In the genomic region with DNA sequence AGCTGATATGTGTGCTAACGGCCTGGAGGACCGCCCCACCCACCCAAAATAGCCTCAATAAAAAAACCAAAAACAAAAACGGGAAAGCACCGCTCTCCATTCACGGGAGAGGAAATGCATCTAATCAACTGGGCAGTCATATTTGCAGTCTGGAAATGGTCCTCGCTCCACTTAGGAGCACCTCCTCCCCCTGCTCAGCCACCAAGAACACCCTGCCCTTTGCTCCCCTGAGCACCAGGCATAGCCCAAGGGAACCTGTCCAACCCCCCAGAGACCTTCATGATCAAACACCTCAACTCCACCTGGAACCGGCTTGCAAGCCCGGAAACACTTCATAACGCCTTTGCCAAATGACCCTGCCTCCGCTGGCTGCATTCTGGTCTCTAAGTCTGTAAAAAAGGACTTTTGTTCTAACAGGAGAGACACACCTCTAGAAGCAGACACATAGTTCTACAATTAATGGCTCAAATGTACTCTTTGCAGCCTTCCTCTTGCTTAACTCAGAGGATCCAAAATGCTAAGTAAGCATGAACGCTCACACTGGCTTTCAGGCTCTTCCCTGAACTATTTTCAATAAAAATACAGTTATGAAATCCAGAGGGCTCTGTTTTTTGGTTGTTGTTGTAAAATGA, we compare ENCODE assay signal across 8 mouse cellular contexts. TPM values are rescaled to one million over a fixed set of nuclear protein-coding genes. Genes with fewer than 3 reads are reported as not detected.
A peak's percentile ranks its signal among the peaks of the same experiment; 100 is the strongest.
DNase-seq lines count a peak whose midpoint lies in the region; ATAC-seq and TF ChIP-seq lines count a peak whose summit lies in the region.

No protein-coding gene starts in this region.

- H3K4me1 ChIP-seq in cerebellum, adult 2 months (ENCODE audit: control insufficient read depth, insufficient read depth, low read length): peaks cover 10% of the 10 kb centered on the region; the same call in 1 of the 2 replicates
- peaks cover 21 to 28% of the 10 kb centered on the region in 2 experiments for H3K4me1 ChIP-seq in MEL (ENCODE audit: control insufficient read depth in 1 of 2, insufficient read depth in 2 of 2, low read length in 2 of 2)
- peaks cover 43% of the 10 kb centered on the region for H3K4me1 ChIP-seq in heart, embryonic 12.5 days (replicated peaks)

- peak overlapping the region; percentile 71 for H3K4me2 ChIP-seq in heart, embryonic 12.5 days

- 29% methylated on average over 11 of the region's 11 CpGs for WGBS in cerebellum, adult 2 months
- 49% methylated on average over 11 of the region's 11 CpGs for WGBS in heart, embryonic 12.5 days

- peaks cover 41% of the 10 kb centered on the region for H3K79me2 ChIP-seq in MEL (ENCODE audit: control insufficient read depth, insufficient read depth, low read length, poor library complexity)

- H3K9ac ChIP-seq in MEL (ENCODE audit: control insufficient read depth, low read depth, low read length, poor library complexity, severe bottlenecking): peak overlapping the region; percentile 54
- no peak overlapping the region for H3K9ac ChIP-seq in heart, embryonic 12.5 days

- peaks cover 0 to 35% of the 10 kb centered on the region in 2 experiments; a peak in 2 of 4 replicates for H3K36me3 ChIP-seq in MEL (ENCODE audit: control insufficient read depth in 1 of 2, insufficient read depth in 2 of 2, low read length in 2 of 2)
- no peaks in the 10 kb centered on the region for H3K36me3 ChIP-seq in heart, embryonic 12.5 days

- TF ChIP-seq POLR2A in cerebellum, adult 2 months (IDR thresholded peaks at IDR 0.05; ENCODE audit: borderline replicate concordance, insufficient read depth, low read length): no peak
- no peak; a peak in 1 of 4 replicates for TF ChIP-seq POLR2A in MEL (IDR thresholded peaks at IDR 0.05; ENCODE audit: control insufficient read depth in 1 of 2, insufficient read depth in 1 of 2, low read depth in 1 of 2, low read length in 2 of 2, poor library complexity in 1 of 2)

- no peak for TF ChIP-seq CTCF in cerebellum, adult 2 months (IDR thresholded peaks at IDR 0.05; ENCODE audit: borderline replicate concordance, insufficient read depth, low read depth, low read length)
- no peak for TF ChIP-seq CTCF in MEL (IDR thresholded peaks at IDR 0.05 in 2 of 3, conservative IDR thresholded peaks at IDR 0.05 in 1 of 3; ENCODE audit: control insufficient read depth in 1 of 3, insufficient read depth in 1 of 3, low read depth in 2 of 3, low read length in 3 of 3, poor library complexity in 1 of 3, severe bottlenecking in 1 of 3)

- H3K27ac ChIP-seq in cerebellum, adult 2 months (ENCODE audit: insufficient read depth, low read length): no peak overlapping the region
- H3K27ac ChIP-seq in MEL (ENCODE audit: control insufficient read depth, low read depth, low read length): peak overlapping the region; percentile 99
- H3K27ac ChIP-seq in heart, embryonic 12.5 days (ENCODE audit: poor library complexity, severe bottlenecking): peak overlapping the region; percentile 8; the same call in 1 of the 2 replicates

- no peak for TF ChIP-seq RAD21 in MEL (IDR thresholded peaks at IDR 0.05; ENCODE audit: low read depth, low read length)

- no peak for TF ChIP-seq EP300 in MEL (IDR thresholded peaks at IDR 0.05; ENCODE audit: low read depth in 1 of 2, low read length in 2 of 2)

- no peaks in the 10 kb centered on the region for H3K27me3 ChIP-seq in cerebellum, adult 2 months (ENCODE audit: control insufficient read depth, insufficient read depth, low read length)
- no peaks in the 10 kb centered on the region for H3K27me3 ChIP-seq in MEL (ENCODE audit: control insufficient read depth in 1 of 2, insufficient read depth in 2 of 2, low read length in 2 of 2)
- no peaks in the 10 kb centered on the region for H3K27me3 ChIP-seq in heart, embryonic 12.5 days (replicated peaks)

- H3K9me3 ChIP-seq in MEL (replicated peaks; ENCODE audit: insufficient read depth, low read length): no peaks in the 10 kb centered on the region
- no peaks in the 10 kb centered on the region for H3K9me3 ChIP-seq in heart, embryonic 12.5 days (replicated peaks)

- ATAC-seq in heart, embryonic 12.5 days (ENCODE audit: insufficient number of reproducible peaks, low FRiP score): no peak
- 0 out of 2 replicates have a peak, but pooled peaks have one; percentile 3 for ATAC-seq in monocyte, adult 5-6 weeks (replicated peaks; ENCODE audit: insufficient number of reproducible peaks, low FRiP score, low TSS enrichment, poor library complexity, severe bottlenecking)
- no peak for ATAC-seq in inflammation-experienced regulatory T-cells, adult 6 months

- DNase-seq in cerebellum, adult 2 months: no peak
- DNase-seq in cerebellum, adult 18-20 months: no peak
- DNase-seq in MEL (ENCODE audit: low read depth, low spot score): peak; percentile 45
- peak; percentile 56 for DNase-seq in kidney, postnatal 10 days
- no peak for DNase-seq in layer of hippocampus, adult 18-20 months (ENCODE audit: low spot score in 2 of 2)

- H3K4me3 ChIP-seq in cerebellum, adult 2 months (replicated peaks; ENCODE audit: insufficient read depth, low read depth, low read length): peak overlapping the region; percentile 22
- peak overlapping the region; percentile 29 to 38 for H3K4me3 ChIP-seq in MEL (ENCODE audit: control insufficient read depth in 1 of 2, insufficient read depth in 1 of 2, low read depth in 2 of 2, low read length in 2 of 2)
- H3K4me3 ChIP-seq in heart, embryonic 12.5 days: no peak overlapping the region

TF ChIP-seq in MEL, 35 proteins besides CTCF, POLR2A, EP300 and RAD21:
- TF ChIP-seq MYC (IDR thresholded peaks at IDR 0.05; ENCODE audit: low read depth, low read length) (no peak), CHD1 (IDR thresholded peaks at IDR 0.05; ENCODE audit: low read depth, low read length) (no peak), POLR2AphosphoS5 (IDR thresholded peaks at IDR 0.05; ENCODE audit: borderline replicate concordance, low read depth, low read length) (no peak), USF2 (IDR thresholded peaks at IDR 0.05; ENCODE audit: borderline replicate concordance in 1 of 2, insufficient read depth in 1 of 2, low read depth in 1 of 2, low read length in 2 of 2) (no peak), JUND (IDR thresholded peaks at IDR 0.05; ENCODE audit: low read depth, low read length) (no peak), SMC3 (IDR thresholded peaks at IDR 0.05; ENCODE audit: low read depth, low read length) (no peak), ETS1 (IDR thresholded peaks at IDR 0.05; ENCODE audit: low read depth, low read length) (0 out of 2 replicates have a peak, but pooled peaks have one; percentile 0), MEF2A (IDR thresholded peaks at IDR 0.05; ENCODE audit: extremely low read depth, insufficient replicate concordance, low read depth, low read length, poor library complexity, severe bottlenecking) (no peak), RCOR1 (IDR thresholded peaks at IDR 0.05; ENCODE audit: low read depth, low read length) (no peak; the same call in 1 of the 2 replicates), KAT2A (conservative IDR thresholded peaks at IDR 0.05; ENCODE audit: low read depth, low read length) (no peak), MXI1 (IDR thresholded peaks at IDR 0.05; ENCODE audit: low read depth, low read length) (no peak), GATA1 (IDR thresholded peaks at IDR 0.05; ENCODE audit: low read depth, low read length) (peak; percentile 22; the same call in 1 of the 2 replicates), CHD2 (IDR thresholded peaks at IDR 0.05; ENCODE audit: low read length) (no peak), ZC3H11A (IDR thresholded peaks at IDR 0.05; ENCODE audit: low read depth, low read length) (no peak)
TF ChIP-seq in MEL: peak in this region for 2.

RNA-seq across cellular contexts. Expression of a gene that starts 2.6 kb away (rescaled TPM):
- polyA plus RNA-seq in cerebellum, adult 2 months (2012; rRNA removed): 58.2 and 61.5 TPM in 2 replicates
- total RNA-seq in MEL (2012; rRNA removed): 22.8 and 23.1 TPM in 2 replicates
- polyA plus RNA-seq in MEL (2012; ENCODE audit: insufficient read depth in 1 of 2, insufficient read length in 2 of 2, low read depth in 1 of 2, low replicate concordance in 2 of 2, missing spikeins in 1 of 2): 10 to 100 TPM in 1 of 2 experiments, not detected in 1; 15.5 TPM
- 66.2 and 69.1 TPM in 2 replicates for polyA plus RNA-seq in heart, embryonic 12.5 days (2016; fragmentation: Nextera tagmentation; extraction: Ambion mirVana)
- 96.6 to 128 TPM (median 99.8 TPM) in 3 replicates for total RNA-seq in monocyte, adult 5-6 weeks (2017)
- 100 to 1,000 TPM in 1 of 3 experiments, 10 to 100 TPM in 2; 65.0 to 119 (median 97.5) TPM for polyA plus RNA-seq in inflammation-experienced regulatory T-cells, adult 6 months (2017; shearing (Covaris generic))
- total RNA-seq in layer of hippocampus, adult 18-20 months (2021): 10 to 100 TPM; 51.4 to 54.4 TPM

Comparison
In these comparisons a context has a peak if more than half of its experiments do, and no peak if none do; other contexts are left out.
1. DNase-seq: peak in MEL (single experiment) and kidney, postnatal 10 days (single experiment); none in cerebellum, adult 2 months (0 of 2), cerebellum, adult 18-20 months (0 of 2) and layer of hippocampus, adult 18-20 months (0 of 2).